Mouse (Mus musculus) kidney, postnatal 36 days (tissue): Measurements from ENCODE around the gene Vti1a.
A peak's percentile ranks its signal among the peaks of the same experiment; 100 is the strongest.

Experiments
- DNase-seq, 2 experiments: peaks; one replicate each; pipeline ENCODE4 v3.0.0; 2021 to 2022; ENCODE audit warnings: mixed read lengths in 2 of 2

Gene Vti1a

DNA sequence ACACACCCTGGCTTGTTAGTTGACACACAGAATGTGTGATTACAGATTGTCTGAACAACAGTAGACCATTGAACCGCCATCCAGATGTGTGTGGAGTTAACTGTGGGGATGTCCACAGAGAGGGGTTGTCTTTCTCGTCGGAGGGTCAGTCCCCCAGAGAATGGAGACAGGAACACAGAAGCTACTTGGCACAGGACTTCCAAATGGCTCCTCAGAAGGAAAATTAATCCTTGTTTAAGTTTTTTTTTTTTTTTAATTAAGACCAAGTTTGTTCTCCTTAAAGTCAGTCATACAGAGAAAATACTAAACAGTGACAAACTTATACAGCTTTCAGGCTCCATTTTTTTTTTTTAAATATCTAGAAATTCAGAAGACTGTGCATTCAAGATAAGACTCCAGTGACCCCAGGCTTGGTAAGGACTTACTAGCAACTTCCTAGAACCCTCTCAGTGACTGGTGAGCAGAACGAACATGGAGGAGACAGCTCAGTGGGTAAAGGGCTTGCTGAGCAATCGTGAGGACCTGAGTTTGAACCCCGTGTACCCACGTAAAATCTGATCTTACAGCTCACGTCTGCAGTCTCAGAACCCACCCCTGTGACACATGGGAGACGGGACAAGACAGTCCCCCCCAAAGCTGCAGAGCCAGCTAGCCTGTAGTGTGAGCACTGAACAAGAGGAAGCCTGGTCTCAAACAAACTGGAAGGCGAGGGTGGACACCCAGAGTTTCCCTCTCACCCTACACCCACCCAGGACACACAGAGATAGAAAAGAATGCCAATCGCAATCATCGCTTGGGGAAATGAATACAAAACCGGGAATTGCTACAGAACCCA, 248.2 kb downstream of the Vti1a start:
- DNase-seq: no peak

DNA sequence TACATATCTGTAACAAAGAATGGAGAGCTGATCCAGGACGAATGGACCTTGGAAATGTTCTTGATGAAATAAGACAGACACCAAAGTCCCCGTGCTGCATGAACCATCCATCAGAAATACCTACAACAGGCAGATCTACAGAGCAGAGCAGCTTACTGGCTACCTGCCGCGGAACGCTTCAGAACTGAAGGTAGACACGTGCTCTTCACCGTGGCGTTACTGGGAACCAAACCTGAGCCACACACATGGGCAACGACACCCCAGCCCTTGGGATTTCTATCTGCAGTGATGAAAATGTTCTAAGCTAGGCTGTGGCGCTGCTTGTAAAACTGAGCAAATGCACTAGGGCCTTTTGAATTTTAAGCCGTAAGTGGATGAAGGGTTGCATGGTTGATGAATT, 249.0 kb downstream of the Vti1a start:
- DNase-seq: no peak

DNA sequence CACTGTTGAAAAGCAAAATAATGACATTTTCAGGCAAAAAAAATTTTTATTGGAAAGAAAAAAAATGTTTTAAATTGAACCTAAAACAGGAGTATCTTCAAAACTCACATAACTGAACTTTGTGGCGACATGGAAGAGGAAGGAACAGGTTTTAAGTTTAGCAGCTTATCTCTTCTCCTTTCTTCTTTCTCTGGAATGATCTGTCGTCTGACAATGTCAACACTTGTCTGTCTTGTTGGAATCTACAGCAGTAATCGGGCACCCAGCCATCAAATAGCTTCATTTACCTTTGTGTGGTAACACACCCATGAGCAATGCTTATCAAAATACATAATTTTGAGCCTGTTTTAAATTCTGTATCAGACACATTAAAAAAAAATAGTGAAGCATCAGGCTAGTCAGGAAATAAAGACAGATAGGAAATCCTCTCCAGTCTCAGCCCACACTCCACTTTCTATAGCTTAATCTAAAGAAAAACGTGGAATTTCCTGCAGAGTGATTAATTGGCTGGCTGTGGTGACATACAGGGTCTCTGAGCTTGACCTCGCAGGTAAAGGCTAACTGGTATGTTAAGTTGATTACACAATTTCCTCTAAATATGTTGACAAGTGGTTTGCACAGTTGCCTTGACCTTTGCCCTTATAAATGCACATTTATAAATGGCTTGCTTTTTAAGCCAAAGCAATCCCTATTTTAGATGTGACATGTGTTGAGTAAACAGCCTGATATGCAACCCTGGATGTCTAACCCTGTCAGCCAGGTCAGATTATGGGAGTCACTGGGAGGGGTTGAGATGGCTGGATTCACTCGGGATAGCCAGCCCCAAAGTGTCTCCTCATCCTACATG, 249.7 kb downstream of the Vti1a start:
- DNase-seq: no peak

DNA sequence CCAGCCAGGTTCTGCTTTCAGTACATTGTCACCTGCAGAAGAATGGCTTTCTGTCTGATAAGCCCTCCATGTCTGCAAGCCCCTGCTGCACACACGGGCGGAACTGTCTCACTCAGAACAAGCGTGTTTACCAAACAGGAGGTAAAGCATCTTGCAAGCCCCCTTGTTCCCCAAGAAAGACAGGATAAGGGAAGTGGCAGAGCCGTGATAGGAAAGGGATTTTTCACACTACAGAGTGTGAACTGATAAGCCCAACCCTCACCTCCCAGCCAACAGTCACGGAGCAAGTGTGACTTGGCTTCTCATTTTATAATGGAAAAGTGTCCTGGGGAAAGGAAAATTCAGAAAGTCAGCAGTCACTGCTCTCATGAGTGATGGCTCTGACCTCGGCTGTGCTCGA, 253.0 kb downstream of the Vti1a start:
- no peak for DNase-seq

DNA sequence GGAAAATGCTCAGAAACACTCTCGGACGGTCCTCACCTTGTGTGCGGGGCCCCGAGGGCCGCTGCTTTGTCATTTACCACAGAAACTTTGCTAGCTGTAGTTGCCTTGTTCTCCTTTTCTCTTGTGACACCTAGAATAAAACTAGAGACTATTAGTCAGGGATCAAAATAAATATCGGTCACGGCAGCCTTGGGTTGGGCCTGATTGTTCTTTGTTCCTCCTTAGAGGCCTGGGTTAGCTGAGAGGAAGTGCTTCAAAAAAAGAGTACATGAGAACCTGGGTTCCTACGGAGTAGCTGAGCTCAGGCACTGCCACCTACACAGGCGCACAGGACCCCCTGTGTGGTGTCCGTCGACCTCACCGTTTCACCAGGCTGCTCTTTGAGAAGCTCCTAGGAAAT, 253.8 kb downstream of the Vti1a start:
- DNase-seq: no peak

DNA sequence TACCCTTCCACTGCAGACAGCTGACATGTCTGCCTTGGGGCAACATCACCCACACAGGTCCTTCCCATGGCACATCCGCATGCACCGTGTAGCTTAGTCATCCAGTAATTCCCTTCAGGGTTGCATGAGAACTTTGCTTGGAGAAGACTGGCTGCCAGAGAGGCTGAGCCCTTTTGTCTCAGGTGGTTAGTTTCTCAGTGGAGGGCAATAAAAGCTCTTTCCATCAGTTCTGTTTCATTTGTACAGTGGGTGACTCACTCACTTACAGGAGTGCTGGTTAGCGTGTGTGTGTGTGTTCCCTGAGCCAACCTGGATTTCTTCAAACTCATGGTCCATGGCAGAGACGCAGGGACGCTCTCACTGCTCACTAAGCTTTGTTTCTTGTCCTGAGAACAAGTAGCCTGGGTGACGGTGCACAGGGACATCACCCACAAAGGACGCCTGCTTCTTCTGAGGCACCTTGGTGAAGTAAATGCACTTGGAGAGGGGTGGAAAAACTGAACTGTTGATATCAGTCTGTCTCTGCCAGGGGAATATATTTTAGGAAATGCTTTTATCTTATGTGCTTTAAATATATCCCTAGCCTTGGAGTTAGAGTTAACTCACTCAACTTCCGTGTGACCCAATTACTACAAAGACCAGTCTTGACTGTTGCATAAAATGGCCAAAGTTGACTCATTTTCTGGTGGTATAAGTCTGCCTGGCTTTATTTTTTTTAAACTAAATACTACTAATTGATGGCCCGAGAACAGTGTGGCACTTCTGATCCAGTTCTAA, 254.6 kb downstream of the Vti1a start:
- DNase-seq: no peak

DNA sequence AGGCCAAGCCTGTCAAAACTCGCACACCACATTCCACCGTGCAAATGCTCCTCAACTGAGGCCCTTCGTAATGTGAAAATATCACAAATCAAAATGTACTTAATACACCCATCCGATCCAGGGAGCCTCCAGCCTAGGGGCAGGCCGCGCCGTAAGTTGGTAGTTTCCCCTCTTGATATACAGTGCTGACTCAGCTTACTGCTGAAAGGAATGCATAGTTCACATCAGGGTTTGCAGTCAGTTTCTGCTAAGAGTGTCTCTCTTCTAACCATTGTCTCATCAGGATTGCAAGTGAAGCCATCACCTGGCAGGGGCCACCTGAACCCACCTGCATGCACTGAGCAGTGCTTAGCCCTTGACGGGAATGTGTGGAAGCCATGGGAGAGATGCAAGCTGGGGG, 255.4 kb downstream of the Vti1a start:
- no peak for DNase-seq

DNA sequence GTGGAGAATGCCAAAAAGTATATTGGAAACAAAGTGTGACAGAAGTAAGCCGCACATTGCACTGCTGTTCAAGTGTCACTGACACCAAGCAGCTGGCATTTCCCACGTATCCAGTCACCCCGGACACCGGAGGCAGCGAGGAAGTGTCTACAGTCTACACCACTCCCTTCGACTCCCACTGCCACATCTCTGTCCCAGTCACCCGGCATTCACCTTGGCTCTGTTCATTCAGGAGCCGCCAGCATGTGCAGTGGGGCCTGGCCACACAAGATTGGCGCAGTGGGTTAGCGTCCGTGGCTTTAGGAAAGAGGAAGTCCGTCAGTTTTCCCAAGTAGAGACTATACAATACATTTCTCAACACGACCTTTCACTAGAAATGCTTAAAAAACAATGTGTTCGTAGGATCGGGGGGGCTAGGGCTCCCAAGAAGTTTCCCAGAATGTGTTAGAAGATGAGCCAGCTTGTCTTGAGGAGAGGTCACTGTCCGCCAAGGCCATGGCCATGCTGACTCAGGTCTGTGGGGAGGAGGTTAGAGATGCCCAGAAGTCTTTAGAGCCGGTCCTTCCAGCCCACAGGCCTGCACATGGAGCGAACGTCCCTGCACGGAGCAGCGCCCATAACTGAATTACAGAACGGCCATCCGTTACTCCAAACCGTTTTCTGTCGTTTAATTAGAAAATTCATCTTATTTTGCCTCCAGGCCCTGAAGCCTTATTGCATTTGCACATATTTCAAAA, 261.4 kb downstream of the Vti1a start:
- no peak for DNase-seq

DNA sequence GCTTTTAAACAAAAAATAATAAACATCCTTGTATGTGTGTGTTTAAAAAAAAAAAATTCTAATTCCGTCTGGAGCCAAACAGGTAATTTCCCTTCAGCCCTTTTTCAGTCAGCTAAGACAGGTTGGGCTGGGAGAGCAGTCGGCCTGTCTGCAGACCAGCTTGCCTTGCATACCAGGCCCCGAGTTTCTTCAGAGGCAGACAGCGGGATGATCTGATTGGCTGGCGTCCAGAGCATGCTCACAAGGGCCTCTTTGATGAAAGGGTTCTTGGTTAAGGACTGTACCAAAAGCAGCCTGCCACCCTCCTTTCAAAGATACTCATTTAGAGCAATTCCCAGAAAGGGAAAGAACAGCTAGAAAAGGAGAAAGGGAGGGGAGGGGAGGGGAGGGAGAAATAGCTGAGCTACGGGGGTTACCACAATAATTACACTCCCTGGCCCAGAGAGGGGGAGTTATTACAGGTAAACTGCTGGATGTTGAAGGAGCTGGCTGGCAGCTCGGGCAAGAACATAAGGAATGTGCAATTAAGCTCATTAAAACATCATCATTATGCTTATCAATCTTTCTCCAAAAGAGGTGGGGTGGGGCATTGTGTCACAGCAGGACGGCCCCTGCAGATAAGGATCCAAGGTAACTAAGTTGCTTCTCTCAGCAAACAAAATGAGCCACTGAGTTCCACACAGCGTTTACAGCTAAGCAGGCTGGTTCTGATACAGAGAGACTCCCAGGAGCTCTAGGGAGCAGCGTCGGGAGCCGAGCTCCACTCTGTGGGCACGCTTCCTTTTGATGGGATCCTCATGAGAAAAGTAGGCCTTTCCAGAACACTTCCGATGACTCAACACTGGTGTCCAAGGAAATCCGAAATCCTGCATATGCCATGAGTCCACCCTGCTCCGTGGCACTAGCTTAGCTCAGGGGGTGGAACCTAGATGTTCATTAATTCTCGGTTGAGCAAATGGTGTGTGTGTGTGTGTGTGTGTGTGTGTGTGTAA, 262.3 kb downstream of the Vti1a start:
- peak; percentile 56 for DNase-seq

DNA sequence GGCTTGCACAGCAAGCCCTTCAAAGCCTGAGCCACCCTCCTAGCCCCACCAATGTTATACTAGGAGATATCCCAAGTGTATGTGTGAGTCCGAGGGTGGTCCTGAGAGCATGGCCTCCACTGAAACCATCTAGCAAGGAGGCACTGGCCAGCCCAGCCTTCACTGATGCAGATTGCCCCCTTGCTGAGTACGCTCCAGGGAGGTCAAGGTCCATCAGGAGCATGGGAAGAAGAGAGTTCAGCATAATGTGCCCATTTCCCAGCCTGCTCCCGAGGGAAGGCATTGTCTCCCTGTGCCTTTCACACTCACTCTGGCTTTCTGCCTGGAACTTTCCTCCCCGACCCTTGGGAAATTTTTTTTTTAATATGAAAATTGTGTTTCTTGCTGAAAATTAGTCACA, 263.2 kb downstream of the Vti1a start:
- DNase-seq: peak; percentile 33 to 42

DNA sequence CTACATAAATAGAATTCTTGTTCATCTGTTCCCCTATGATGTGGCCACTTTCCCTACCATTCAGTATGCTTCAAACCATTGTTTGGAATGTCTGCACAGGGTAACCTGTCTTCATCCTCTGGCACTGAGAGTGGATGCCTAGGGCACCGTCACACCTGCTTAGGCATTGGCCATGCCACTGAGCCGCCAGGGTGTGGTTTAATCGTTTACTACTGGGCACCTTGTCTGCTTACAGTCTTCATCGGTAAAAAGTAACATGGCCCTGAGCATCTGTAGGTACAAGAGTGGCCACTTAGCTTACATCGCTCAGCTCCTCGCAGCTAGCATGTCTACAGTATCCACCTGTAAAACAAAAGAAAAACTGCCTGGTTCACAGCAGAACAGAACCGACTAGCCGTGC, 264.1 kb downstream of the Vti1a start:
- peak; percentile 81 to 91 for DNase-seq

DNA sequence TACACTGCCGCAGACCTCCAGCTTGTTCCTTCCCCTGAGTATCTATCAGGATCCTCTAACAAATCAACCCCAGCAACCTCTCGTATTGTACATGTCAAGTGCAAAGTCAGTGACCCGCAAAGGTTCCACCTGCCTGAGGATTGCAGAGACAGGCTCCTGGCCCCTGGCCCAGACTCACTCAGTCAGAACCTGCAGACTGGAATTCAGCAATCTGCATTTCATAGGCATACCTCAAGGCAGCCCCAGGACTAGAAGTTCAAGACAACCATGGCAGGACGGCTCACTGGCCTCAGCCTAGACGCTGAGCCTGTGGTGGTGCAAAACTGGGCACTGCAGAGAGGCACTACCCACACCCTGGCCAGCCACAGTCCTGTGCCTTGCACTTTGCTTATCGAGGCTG, 264.6 kb downstream of the Vti1a start:
- peak; percentile 94 to 96 for DNase-seq

DNA sequence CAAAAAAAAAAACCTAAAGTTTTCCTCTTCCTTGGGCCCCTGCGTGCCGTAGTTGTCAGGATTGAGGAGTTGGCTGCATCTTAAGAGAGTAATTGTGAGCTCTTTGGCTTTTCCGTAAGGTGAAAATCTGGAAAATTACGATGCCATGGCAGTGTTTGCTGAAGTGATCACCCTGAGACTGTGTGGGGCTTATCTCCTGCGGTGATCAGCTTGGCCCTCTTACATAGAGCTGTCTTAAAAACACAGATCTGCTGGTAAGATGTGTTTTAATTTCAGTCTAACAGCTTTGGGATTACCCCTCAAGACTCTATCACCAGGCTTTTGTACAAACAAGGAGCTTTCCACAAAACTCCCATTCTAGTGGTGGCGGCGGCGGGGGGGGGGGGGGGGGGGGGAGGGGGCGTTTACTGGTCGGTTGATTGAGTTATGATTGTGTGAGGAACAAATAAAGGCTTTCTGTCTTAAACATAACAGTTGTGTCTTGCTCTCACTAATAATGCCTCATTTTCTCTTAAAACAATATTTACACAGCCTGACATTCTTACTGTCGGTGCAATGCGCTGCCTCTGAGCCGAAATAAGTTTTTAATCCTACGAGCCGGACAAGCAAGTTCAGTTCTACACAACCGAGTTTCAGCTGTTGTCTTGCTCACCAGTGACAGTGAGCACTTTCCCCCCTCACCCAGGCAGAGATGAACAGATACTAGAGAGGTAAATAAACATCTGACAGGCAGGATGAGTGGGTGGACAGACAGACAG, 267.0 kb downstream of the Vti1a start:
- no peak for DNase-seq

DNA sequence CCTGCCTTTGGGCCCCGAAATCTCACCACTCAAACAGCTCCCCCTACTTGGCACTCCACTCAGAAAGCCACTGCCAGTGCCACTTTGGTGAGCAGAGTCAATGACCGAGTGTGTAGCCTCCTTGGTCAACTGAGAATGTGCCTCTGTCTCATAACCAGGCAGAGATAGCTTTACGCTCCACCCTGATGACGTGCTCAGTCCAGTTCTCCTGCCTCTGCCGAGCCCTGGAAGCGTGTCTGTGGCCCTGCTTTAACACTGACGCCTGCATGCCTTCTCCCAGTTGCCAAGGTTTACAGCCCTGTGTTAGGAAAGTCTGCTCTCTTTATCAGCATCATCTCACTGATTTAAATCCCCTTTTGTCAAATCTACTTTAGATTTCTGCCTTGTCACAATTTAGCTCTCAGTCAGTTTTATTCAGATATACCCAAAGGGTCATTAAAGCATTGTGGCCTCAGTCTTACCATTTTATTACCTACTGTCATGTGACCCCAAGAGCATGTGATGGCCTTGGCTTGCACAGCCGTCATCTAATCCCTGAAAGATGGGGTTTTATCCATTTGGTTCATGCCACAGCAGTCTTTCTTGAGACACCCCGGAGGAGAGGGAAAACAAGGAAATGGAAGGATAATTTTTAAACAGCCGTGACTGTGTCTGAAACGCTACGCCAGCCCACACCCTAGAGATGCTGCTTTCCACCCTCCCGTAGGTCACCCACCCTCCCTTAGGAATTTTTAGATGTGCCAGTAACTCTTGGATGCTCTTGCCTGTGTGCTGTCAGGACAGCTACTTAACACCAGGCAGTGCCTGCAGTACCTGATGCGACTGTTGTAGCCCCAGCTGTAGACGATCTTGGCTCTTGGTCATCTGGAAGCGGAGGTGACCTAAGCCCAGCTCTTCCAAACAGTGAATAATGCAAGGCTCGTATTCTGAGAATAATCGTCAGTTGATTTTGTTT, 269.5 kb downstream of the Vti1a start:
- DNase-seq: no peak

DNA sequence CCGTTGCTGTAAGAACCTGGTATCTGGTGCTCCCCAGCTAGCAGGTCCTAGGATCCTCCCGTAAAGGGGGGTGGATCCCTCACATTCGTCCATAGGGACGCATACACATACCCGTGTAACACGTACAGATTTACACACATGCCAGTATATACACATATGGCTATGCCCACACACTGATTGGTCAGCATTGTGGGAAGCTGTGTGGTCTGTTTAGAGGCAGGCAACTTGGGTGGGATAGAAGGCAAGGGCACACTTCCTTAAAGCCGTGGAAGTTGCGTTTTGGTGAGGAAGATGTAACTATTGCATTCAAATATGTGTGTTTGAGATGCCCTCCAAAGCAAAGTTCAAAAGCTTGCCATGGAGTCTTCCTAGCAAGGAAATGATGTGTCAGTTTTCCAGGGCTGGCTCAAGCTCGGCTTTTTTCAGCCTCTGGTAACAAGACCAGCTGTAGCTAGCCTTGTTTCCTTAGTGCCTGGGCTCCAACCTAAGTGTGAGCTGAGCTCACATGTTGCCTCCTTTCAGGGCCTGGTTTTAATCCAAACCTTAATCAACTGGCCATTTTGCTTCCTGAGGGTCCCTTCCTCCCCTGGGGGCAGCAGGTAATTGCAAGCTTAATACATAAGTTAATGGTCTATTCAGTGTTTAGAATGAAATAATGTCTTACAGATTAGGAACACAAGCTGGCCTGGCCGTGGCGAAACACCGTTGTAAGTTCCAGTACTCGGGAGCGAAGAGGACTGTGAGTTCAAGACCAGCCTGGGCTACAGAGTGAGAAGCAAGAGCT, 271.7 kb downstream of the Vti1a start:
- no peak for DNase-seq

DNA sequence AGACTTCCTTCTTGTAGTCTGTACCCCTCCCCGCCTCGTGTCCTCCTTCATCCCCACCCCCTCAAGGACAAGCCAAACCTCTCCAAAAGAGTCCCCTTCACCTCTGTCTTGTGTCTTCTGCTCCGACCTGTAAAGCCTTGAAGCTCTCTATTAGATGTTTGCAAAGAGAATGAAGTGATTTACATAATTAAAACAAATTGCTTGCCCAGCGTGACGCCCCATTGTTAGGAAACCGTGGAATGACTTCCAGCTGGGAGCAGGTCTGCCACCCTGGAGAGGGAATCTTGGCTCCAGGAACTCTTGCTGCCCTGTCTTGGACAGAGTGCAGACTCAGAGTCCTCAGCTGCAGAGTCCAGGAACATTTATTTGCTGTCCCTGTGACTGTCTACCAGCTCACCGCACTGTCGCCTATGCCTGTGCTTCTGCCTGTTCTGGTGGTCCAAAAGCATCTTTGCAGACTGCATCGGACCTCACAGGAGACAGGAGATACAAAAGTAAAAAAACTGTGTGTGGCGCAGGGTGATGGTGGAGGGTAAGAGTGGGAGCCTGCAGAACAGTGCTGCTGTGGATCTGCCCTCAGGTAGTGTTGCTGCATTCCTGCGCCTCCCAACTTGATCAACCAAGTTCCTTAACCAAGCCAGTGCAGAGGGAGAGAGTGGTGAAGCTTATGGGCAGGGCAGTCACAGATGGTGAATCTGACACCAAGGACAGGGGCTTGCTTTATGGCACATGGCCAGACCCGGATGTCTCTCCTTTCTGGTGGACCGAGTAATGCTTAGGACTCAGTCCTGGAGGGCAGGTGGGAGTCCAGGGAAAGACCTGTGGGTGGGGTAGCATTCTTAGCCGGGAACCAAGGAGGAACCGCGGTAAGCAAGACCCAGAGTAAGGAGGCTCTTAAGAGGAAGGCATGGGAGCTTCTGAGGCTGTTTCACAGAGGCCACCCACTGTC, 273.1 kb downstream of the Vti1a start:
- no peak for DNase-seq
